Mouse (Mus musculus): ENCODE data around the gene Pitpnc1.

Gene Pitpnc1

DNA sequence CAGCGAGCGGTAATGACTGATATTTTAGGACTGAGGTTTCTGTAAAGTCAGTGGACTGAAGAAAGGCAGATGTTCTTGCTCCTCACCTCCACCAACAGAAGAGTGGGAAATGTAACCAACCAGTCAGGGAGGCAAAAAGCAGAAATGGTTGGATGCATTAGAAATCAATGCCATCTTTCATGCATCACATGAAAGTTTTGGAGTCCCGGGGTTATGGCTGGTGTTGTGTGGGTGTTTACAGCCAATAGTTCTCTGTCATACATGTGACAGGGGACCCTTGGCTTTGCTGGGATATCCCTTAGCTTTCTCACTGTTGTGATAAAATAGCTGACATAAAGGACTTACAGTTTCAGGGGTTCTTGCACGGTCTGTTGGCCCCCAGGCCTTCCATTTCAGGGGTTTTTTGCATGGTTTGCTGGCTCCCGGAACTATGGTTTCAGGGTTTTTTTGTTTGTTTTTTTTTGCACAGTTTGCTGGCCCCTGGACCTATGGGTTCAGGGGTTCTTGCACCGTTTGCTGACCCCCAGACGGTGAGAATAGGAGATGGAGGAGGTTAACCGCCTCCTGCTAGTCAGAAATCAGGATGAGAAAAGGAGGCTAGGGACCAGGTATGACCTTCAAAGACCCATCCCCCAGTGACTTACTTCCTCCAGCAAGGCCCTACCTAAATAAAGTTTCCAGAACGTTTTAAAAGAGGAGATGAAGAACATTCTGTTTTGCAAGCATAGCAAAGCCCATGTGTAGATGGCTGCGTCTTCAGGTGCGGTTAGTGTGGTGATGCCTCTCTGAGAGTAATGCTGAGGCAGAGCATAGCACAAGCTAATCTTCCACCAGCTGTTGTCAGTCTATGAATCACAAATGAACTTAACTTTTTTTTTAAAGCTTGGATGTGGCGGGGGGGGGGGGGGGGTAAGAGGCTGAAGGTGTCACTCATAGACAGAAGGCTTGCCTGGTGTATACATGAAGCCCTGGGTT lies 27.1 kb downstream of the Pitpnc1 start:
- no peak for DNase-seq (ENCODE audit: low read depth, low spot score)

DNA sequence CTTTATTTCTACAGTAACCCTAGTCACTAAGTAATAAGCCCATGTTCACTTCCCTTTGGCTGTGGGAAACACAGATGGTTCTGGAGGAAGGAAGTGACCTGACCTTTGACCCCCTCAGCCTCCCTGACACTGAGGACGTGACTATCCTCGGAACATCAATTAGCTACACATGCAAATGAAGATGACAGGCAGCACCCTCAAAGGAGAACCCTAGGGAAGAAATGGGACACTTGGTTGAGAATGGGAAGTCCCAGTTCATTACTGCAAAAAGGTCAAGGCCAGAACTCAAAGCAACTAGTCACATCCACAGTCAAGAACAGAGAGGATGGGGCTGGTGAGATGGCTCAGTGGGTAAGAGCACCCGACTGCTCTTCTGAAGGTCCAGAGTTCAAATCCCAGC lies 29.4 kb downstream of the Pitpnc1 start:
- no peak for DNase-seq (ENCODE audit: low read depth, low spot score)

DNA sequence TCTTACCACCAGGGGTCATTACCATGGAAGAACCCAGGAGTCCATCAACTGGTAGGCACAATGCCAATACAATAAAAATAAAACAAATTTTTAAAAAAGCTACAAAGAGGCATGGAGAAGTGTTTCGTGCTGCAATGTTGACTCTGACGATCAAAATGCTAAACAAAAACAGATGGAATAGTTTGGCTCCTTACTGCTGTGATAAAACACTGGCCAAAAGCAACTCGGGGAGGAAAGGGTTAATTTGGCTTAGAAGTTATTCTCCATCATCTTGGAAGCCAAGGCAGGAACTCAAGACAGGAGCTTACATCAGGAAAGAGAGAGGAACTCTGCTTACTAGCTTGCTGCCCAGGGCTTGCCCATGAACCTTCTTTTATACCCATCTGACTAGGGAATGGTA lies 32.4 kb downstream of the Pitpnc1 start:
- no peak for DNase-seq (ENCODE audit: low read depth, low spot score)

DNA sequence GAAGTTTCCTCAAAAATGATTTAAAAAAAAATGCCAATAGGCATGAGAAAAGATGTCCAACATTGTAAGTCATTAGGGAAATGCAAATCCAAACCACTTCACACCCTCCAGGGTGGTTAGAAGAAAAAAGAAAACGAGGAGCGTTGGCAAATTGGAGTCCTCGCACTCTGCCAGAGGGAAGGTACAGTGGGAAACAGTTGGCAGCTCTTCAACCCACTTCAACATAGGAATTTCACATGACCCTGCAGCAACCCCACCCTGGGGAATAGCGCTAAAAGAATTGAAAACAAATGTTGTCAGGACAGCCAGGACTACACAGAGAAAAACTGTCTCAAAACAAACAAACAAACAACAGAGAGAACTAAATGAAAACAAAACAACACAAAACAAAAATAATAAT lies 32.8 kb downstream of the Pitpnc1 start:
- DNase-seq (ENCODE audit: low read depth, low spot score): no peak

DNA sequence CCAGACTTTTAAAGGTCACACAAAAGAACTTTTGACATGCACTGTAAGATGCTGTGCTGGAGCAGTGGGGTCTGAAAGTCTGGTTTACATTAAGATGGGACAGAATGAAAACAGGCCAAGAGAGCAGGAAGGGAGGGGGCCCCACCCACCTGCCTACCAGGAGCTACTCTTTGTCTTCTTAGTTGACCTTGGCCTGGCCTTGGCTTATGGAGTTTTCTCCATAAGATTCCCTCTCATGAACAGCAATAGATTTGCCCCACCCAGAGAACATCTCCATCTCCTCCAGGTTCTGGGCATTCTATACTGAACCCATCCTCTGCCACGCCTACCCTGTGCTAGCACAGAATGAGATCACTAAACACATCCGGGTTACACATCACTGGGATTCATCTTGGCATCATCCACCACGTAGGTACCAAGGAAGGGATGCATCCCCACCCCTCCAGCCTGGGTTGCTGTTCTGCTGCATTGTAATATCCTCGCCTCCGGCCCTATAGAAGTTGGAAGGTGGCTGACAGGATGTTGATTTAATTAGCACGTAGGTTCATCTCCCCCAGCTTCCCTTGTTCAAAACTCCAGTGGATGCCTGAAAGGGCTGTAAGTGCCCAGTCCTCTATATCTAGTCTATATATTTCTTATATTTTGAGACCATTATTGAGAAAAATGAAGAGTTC lies 34.6 kb downstream of the Pitpnc1 start:
- DNase-seq (ENCODE audit: low read depth, low spot score): no peak

DNA sequence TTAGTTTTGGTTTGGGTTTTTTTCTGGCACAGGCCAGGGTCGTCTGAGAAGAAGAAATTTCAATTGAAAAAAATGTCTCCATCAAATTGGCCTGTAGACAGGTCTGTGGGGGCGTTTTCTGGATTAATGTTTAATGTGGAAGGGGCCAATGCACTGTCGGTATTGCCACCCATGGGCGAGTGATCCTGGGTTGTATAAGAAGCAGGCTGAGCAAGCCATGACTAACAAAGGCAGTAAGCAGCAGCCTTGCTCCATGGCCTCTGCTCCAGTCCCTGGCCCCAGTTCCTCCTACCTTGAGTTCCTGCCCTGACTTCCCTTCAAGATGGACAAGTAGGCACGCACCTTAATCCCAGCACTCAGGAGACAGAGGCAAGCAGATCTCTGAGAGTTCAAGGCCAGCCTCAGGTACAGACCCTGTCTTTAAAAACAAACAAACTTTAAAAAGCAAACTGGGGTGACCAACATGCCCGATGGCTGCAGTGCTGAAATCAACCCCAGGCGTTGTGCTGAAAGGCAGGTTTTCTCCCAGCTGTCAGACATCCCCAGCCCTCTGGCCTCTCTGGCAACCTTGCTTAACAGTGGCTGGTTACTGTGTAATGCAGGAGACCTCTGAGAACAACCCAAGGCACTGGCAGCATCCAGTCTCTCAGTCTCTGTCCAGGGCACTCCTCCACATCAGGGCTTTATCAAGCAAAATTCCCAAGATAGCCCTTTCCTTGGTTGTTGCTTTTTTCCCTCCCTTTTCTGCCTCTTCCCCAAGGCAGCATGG lies 39.1 kb downstream of the Pitpnc1 start:
- no peak for DNase-seq (ENCODE audit: low read depth, low spot score)

DNA sequence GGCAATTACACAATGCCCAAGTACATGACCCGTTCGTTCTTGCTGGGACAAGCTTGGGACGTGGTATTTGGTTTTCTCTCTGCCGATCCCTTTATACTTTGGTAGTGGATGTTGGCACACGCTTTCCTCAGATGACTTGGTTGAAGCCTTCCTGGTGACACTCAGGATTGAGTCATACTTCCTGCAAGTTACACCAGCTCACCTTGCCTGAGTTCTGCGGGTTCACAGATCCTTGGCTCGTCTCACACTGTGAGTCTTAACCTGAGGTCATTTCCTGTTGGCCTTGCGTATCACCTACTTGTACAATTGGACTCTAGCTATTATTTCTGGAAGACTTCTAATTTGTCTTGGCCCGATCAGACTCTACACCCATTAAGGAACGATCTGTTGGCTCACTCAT lies 42.5 kb downstream of the Pitpnc1 start:
- DNase-seq (ENCODE audit: low read depth, low spot score): no peak

DNA sequence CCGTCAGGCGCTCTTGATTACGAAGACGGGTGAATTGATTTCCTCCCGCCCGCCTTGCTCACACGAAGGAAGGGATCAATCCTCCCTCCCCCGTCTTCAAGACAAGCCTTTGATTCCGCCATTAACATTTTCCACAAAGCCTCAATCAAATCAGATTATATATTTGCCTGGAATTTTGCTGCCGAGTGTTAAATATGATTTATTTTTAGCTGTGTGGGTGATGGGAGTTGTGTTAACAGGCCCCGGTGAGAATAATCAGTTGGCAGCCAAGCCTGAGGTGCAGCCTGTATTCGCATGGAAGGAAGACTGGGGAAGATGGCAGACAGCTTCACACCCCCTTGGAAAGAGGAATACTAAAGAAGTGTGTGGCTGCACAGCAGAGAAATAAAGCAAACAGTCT lies 46.3 kb downstream of the Pitpnc1 start:
- no peak for DNase-seq (ENCODE audit: low read depth, low spot score)

DNA sequence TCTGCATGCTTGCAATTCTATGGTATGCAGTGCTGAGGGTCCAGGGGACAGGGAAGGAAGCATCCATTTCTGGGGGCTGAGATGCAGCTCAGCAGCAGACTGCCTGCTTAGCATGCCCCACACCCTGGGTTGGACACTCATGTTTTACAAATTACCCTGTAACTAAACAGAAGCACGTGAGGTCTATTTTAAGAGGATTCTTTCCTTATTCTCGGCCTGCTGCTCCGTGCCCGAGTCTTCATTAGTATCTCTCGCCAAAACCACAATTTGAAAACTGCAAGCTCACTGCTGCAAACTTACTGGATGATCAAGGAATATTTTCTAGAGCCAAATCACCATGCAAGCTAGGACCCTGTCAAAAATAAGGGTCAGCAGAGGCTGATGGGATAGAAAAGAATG lies 48.1 kb downstream of the Pitpnc1 start:
- DNase-seq (ENCODE audit: low read depth, low spot score): no peak

DNA sequence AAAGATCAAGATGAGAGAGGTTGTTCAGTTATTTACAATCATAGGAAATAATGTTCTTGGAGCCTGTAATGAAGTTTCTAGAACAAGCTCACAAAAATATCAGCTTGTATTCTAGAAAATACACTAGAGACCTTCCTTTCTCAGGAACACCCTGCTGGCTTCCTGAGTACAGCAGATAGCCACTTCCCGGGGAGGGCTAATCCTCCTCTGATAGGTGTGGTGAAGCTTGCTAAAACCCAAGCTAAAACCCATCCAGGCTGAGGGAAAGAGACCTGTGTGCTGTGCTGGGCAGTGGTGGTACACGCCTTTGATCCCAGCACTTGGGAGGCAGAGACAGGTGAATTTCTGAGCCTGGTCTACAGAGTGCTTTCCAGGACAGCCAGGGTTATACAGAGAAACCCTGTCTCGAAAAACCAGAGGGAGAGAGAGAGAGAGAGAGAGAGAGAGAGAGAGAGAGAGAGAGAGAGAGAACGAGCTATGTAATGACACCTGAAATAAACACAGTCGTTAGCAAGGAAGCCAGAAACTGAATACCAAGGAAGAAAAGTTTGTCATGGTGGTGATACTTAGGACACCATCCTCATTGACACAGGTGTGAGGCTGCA lies 48.6 kb downstream of the Pitpnc1 start:
- DNase-seq (ENCODE audit: low read depth, low spot score): no peak

DNA sequence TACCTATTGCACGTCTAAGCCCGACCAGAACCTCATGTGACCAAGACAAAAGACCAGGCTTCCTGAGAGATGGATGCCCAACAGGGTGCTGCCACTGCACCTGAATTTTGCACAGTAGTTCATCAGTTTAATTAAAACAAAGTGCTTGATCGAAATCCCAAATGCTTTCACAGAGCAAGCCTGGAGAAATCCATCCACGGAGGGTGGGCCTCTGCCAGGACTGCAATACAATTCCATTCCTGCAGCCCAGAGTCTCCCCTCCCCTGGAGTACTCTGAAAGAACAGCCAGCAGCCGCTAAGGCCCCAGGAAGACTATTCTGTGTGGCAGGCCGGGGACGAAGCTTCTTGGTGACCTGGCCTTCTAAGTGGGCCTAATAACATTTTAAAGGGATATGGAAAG lies 50.6 kb downstream of the Pitpnc1 start:
- no peak for DNase-seq (ENCODE audit: low read depth, low spot score)

DNA sequence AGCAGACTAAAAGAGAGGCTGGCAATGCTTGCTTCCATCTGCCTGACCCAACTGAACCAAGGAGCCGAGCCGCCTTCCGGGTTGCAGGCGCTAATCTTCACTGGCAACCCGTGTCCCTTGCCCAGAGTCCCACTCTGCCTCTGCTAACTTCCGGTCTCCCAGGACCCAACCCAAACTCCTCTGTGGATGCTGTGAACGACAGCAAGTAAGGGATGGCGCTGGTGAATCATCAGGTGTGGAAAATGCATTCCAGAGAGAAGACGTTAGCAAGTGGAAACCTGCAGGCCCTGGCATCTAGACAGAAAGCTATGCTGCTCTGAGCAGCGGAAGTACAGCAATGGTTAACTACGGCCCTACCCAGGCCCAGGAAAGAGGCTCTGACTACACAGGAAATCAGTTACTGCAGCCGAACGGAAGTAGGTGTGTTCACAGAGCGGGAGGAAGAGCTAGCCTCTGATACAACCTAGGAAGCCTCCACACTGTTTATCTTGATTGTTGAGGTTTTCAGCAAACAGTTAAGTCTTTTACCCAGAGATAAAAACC lies 53.4 kb downstream of the Pitpnc1 start:
- no peak for DNase-seq (ENCODE audit: low read depth, low spot score)

DNA sequence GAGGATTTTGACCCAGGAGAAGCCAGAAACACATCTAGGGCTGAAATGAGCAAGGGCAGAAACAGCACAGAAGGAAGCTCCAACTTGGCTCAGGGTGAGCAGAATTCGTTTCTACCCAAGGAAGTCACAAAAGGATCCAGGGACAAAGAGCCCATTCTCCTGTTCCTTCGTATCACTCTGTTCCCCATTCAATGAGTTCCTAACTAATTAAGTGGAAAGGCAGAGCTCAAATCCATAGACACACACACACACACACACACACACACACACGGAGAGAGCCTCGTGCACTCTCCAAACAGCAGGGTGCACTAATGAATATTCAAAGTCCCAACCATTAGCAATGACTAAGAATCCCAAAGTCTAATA lies 54.0 kb downstream of the Pitpnc1 start:
- no peak for DNase-seq (ENCODE audit: low read depth, low spot score)

DNA sequence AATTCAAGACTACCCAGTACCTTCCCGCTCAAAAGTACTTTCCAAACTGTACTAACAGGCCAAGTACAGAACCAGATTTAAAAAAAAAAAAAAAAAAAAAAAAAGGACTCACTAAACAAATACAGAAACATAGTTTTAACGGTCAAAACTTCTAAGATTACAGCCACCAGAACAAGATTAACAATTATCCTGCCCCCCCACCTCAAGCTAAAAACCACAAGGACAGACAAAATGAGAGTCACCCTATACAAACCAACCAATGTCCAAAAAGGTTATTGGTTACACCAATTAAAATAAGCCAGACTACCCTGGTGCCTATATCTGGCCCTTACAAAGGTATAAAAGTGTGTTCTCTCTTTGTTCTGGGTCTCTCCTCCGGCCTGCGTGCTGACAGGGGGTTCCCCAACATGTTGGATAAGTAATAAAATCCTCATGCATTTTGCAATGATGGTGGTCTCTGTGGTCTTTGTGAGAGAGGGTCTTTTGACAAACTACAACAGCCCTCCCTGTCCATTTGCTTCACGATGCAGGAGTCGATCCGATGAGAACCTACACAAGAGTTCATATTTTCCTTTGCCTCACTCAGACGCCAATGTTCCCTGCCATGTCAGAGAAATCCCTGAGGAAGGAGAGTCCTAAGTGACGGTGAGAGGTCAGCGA lies 54.5 kb downstream of the Pitpnc1 start:
- DNase-seq (ENCODE audit: low read depth, low spot score): no peak

DNA sequence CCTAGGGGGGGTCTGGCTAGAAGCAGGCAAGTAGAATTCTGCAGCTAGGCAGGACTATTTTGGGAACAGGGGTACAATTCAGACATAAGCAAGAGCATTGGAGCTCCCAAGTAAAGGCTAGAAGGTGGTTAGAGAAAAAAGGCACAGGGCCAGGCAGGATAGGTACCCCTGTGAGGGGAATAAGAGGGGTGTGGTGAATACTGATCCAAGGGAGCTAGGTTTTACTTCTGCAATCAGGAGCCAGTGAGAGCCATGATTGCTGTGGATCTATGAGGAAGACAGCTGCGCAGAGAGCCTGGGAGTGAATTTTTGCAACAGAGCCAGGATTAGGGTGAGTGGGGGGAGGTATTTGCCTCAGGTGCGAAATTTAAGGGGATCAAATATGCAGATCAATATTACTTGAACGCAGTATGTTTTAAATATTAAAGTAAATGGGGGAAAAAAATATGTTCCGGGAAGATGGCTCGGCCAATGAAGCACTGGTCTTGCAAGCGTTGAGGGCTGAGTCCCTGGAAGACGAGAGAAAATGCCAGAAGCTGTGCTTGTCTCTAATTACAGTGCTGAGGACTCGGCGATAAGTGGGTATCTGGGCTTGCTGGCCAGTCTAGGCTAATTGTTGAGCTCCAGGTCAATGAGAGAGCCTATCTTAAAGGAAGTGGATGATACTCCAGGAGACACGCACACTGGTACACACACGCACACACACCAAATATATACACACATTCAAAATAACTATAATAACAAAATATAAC lies 55.3 kb downstream of the Pitpnc1 start:
- DNase-seq (ENCODE audit: low read depth, low spot score): no peak

DNA sequence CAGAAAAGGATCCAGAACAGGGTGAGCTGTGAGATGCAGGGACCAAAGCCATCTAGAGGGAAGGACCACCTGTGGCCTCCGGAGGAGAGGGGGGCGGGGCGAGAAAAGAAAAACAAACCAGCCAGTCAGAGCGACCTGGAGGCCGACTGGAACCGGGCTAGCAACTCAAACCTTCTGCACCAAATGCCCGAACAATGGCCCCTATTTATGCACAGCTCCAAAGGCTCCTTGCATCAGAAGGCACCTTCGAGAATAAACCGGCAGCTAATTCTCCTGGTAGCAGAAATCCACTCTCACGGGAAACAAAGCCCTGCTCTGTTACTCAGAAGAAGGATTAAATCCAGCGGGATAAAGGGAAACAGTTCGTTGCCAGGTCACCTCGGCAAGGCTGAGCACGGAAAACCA lies 57.2 kb downstream of the Pitpnc1 start:
- no peak for DNase-seq (ENCODE audit: low read depth, low spot score)

DNA sequence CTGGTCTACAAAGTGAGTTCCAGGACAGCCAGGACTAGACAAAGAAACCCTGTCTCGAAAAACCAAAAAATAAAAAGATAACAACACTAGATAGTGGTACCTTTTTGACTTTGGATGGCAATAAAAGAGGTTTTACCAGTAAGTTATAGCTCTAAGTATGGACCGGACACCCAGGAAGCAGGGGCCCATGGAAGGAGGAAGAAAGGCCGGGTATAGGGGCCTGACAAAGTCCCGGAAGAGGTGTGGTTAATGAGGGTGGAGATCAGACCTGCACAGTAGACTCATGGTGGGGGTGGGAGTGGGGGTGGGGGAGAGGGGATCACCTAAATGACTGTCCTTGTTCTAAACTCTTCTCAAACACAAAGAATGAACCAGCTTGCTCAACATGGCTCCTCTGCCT lies 58.4 kb downstream of the Pitpnc1 start:
- no peak for DNase-seq (ENCODE audit: low read depth, low spot score)

DNA sequence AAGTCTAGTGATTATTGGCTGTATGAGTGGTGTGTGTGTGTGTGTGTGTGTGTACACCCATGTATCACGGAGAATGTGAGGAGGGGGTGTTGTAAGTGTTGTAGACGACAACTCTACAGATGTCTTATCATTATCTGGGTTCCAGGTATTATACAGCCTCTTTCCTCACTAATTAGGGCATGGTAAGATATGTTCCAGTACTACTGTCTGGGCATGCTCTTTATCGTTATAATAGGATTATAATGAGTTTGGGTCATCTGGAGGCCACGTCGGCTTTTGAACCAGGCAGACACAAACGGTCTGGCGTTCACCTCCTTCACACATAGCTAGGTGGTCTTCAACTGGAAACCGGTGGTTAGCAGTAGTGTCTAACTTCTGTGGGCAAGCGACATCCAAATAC lies 58.9 kb downstream of the Pitpnc1 start:
- DNase-seq (ENCODE audit: low read depth, low spot score): no peak

DNA sequence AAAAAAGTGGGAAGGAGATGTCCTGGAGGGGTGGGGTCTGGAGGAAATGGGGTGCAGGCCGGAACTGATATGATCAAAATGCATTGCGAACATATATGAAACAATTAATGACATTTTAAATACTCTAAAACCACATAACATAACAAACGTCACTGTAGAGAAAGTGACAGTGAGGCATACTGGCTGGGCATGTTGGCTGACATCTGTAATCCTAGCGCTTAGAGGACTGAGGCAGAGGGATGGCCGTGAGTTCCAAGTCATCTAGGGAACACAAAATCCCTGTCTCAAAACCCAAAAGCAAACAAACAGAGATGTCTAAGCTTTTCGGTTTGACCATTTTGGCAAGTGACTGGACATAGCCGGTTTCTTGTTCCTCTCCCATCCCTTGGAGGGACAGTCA lies 59.7 kb downstream of the Pitpnc1 start:
- no peak for DNase-seq (ENCODE audit: low read depth, low spot score)

DNA sequence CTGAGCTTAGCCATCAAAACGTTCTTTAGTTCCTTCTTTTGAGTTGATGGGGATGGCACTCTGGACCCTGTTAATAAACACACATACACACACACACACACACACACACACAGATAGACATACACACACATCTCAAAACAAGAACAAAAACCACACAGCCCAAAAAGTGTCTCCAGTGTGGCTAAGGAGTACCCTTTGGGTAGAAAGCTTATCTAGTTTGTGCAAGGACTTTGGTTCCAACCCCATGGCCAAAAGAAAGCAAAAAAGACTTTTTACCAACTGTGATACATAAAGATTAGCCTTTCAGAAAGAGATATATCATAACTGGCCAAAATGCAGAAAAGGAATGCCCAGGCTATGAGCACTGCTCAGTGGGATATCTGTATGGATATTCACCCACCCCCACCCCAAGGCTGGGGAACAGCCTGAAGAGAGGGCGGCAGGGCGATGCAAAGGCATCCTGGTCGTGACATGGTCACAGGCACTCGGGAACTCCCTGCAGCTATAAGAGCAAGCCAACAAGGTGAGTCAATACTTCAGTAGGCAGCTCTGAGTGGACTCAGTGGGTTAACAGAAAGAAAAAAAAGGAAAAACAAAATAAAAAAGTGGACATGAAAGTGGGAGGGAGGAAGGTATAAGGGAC lies 60.3 kb downstream of the Pitpnc1 start:
- DNase-seq (ENCODE audit: low read depth, low spot score): no peak

All from telencephalon, adult 2 months (tissue).